Mouse (Mus musculus) cerebellum, adult 18-20 months (tissue): ENCODE data around the gene Mknk2.

ENCODE experiments used
- DNase-seq, 2 experiments: peaks; one replicate each; pipeline ENCODE4 v3.0.0; 2021

Gene Mknk2

DNA sequence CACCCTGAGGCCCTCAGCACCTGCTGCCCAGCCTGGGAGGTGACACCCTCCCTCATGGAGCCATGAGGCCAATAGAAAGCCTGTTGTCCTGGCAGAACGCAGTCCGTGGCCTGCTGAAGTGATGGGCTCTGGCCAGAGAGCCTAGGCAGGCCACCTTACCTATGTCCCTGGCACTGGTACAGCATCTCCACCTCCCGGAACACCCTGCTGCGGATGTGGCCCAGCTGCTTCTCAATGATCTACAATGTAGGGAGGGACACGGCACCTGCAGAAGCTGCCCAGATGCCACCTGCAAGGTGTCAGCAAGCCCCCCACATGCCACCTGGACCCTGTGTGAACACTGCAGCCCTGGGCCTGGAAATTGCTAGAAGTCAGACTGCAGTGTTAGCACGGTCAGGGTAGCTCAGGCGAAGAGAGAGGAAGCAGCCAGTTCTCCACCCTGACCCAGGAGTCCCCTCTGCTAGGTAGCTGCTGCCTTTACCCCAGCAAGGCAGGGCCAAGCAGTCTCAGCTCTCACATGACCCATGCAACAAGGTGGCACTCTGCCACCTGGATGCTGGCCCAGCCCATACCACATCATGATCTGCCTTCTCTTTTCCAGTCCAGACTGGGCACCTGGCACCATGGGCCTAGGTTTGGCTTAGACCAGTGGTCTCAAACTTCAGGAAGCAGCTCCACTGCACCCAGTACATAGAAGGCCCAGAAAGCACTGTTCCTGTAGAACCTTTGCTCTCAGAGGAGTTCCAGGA is 8.0 kb downstream of the Mknk2 start:
- DNase-seq, result peak; percentile 71 to 80

GRCm38 (mm10) chr10:80669018-80669417 is 8.9 kb downstream of the Mknk2 start:
- DNase-seq, result no peak

DNA sequence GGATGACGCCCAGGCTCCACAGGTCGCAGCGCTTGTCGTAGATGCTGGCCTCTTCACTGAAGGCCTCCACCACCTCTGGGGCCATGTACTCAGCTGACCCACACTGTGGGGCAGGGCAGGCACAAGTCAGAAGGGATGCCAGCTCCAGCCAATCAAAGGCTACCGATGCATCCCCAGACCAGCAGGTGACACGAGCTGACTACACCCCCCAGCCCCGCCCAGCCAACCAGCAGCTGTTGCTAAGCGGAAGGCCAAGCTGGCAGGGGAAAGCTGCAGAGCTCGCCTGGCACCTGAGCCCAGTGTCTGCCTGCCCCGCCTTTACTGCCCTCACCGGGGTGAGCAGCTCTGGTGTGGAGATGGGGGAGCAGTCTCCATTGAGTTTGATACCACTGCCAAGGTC is 9.3 kb downstream of the Mknk2 start:
- peak; percentile 70 to 83 for DNase-seq

DNA sequence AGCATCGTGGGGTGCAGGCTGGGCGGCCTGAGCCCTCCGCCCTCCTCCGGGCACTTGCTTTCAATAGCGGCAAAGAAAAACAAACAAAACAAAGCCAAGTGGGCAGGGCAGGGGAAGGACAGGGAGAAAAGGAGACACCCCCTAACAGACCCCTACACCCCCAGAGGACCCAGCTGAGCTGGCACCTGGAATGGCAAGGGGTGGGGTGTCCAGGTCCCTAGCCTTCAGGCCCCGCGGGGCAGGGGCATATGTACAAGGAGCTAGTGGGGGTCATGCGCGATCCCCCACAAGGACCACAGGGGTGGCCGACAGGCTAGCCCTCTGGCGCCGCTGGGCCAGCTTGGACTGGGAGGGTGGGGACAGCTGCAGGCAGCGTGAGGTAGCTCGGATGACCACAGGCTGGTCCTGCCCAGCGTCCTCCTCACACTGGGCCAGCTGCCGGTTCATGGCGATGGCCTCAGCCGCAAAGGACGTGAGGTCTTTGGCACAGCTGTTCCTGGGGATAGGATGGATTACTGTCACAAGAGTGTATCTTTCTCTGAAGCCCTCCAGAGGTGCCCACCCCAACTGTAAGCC is 11.0 kb downstream of the Mknk2 start:
- DNase-seq, result no peak

GRCm38 (mm10) chr10:80665981-80666733 is 11.8 kb downstream of the Mknk2 start:
- no peak for DNase-seq

- no peak for DNase-seq
Observed at GRCm38 (mm10) chr10:80665459-80665858, 12.5 kb downstream of the Mknk2 start.

DNA sequence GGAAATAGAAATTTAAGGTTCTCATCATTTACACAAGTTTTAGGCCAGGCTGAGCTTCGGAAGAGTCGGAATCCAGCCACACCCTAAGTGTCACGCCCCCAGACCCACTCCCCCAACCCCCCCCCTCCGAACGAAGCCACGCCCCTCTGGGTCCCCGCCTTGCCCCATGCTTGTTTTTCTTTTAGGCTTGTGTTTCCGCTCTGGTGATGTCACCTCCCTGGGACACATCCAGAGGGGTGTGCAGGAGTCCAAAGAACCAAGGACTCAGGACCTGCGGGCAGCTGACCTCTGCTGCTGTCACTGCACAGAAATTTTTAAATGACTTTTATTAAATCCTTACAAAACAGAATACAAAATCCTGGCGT is 12.9 kb downstream of the Mknk2 start:
- DNase-seq, result peak in 1 of 2 experiments; percentile 49

GRCm38 (mm10) chr10:80664197-80665015 is 13.5 kb downstream of the Mknk2 start:
- peak; percentile 76 to 80 for DNase-seq

DNA sequence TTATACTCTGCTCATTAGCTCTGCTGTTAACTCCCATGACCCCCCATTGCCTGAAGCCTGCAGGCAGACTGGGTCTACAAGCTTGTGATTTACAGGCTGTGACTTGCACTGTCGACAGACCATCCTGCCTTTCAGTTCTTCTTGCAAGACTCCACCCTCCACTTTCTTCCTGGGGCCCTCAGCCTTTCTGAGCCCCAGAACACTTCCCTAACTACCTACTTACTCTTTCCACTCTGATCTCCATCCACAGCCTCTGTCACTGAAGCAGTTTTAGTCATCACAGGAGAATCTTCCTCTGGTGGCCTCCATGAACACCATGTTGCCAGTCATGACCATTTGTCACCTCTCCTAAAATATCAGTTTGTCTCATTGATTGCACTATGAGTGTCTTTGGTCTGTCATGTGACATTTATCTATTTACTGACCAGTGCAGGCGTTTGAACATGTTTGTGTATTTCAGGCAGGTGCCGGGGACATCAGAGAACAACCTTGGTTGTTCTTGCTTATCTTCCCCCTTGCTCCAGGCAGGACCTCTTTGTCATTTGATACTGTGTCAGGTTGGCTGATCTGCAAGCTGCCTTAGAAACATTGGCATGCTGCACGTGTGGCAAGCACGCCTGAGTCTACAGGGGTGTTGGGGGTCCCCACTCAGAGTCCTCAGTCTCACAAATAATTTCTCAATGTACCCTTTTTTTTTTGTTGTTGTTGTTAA is 14.3 kb downstream of the Mknk2 start:
- DNase-seq, result no peak

- DNase-seq, result peak in 1 of 2 experiments; percentile 59
Observed at GRCm38 (mm10) chr10:80661149-80661548, 16.8 kb downstream of the Mknk2 start.

DNA sequence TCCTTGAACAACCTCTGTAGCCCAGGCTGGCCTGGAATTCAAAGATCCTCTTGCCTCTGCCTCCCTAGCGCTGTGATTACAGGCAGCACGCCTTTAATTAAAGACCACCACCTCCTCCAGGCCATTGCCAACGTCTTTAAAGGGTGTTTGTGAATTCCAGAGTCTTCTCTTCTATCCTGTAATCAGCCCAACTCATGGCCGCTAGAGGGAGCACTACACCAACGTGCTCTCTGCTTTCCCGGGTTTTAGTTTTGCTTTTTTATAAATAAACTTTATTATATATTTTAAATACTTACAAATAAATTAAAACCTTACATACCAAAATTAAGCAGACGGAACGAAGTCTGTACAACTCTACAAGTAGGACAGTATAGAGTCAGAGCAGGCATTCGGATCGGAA is 18.7 kb downstream of the Mknk2 start:
- DNase-seq, result peak; percentile 81 to 86

DNA sequence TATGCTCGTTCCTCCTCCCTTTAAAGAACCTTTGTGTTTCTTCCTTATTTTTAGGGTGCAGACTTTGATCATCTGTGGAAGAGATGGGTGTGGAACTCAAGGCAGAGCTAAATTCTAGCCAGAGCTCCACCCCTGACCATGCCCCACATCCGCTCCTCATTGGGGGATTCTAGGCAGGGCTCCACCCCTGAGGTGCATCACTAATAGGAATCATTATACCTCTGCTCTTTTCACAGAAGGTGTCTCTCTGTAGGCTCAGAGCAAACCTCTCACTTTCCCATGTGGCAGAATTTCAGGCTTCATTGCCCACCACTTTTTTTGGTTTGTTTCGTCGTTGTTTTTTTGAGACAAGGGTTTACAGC is 19.1 kb downstream of the Mknk2 start:
- no peak for DNase-seq

DNA sequence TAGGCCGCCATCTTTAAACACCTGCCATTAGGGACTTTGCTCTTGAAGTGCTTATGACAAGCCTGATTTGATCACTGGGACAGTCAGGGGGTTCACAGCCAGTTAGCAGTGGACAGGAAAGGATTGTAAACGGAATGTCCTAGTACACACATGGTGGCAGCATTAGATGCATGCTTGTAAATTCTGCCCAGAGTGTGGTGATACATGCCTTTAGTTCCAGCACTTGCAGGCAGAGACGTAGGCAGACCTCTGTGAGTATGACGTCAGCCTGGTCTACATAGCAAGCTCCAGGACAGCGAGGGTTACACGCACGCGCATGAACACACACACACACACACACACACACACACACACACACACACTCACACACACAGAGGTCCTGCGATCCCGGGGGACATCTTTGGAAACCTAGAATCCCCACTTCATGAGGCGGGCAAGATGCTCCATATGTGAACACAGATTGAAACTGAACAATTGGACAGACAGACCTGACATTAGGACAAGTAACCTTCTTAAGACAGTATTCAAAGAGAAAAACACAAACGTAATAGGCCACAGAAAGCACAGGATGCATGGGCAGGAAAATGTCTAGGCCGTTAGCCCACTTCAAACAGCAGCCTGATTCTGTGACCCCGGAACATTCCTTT is 19.6 kb downstream of the Mknk2 start:
- no peak for DNase-seq

GRCm38 (mm10) chr10:80656863-80657623 is 20.9 kb downstream of the Mknk2 start, which contains the start of gene Btbd2:
Gene Btbd2 (minus strand): TSS chr10:80657071.
- DNase-seq, result peak in 1 of 2 experiments; percentile 47

DNA sequence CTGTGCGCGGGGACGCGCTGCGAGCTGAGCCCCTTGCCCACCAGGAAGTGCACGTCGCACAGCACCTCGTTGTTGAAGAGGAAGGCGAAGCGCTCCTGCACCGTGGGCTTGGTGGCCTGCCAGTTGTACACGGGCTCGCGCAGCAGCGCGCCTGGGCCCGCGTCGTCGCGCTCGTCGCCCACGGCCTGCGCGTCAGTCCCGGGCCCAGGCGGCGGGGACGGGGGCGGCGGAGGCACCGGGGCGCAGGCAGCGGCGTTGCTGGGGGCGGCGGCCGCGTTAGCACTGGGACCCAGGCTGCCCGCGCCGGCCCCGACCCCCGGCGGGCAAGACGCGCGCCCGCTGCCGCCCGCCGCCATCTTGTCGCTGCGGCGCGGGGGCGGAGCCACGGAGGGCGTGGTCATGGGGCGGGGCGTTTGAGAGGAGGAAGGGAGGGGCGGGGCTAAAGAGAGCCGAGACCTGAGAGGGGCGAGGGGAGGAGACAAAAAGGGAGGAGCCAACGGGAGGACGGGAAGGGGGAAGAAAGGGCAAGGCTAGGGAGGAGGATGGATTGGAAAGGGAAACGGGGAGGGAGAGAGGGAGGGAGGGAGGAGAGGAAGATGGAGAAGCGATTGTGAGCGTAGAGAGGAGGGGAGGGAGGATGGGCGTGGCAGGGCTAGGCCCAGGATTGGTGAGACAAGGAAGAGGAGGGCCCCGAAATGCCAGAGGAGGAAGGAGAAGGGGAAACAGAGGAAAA is 21.6 kb downstream of the Mknk2 start:
- DNase-seq, result peak; percentile 98 to 99

- DNase-seq, result no peak
Observed at GRCm38 (mm10) chr10:80655406-80656129, 22.3 kb downstream of the Mknk2 start.

GRCm38 (mm10) chr10:80654866-80655265 is 23.0 kb downstream of the Mknk2 start:
- no peak for DNase-seq

- no peak for DNase-seq
Observed at GRCm38 (mm10) chr10:80653156-80653720, 24.7 kb downstream of the Mknk2 start.

GRCm38 (mm10) chr10:80650392-80650791 is 27.5 kb downstream of the Mknk2 start:
- no peak for DNase-seq
